Mouse (Mus musculus) neural tube, postnatal 0 days (tissue): ENCODE data around the gene Zfp296. TPM values are rescaled to one million over a fixed set of nuclear protein-coding genes. Genes with fewer than 3 reads are reported as not detected.

Source experiments
- polyA plus RNA-seq: library from polyadenylated mRNA; unstranded; fragments of >200 nt; fragmentation: Nextera tagmentation; extraction: Ambion mirVana; gene quantifications from 2 replicates; pipeline ENCODE4 v1.2.1, GENCODE M21; 2015

Zfp296 gene
- 0.15 TPM in 1 of 2 replicates, not detected in the other for polyA plus RNA-seq

GRCm38 (mm10) chr7:19577141-19577852, at the start of gene Zfp296, which contains the start of gene Gemin7:
TSS of gene Zfp296 (plus strand) at chr7:19577287.
TSS of gene Gemin7 (minus strand) at chr7:19577595.

GRCm38 (mm10) chr7:19562643-19563410, 14.3 kb upstream of the Zfp296 start, which contains the start of gene Ppp1r37:
TSS of gene Ppp1r37 (minus strand) at chr7:19563076.

GRCm38 (mm10) chr7:19603849-19604605, 26.9 kb downstream of the Zfp296 start, which contains the start of gene Clasrp:
TSS of gene Clasrp (minus strand) at chr7:19604486.

GRCm38 (mm10) chr7:19629361-19629734, 52.3 kb downstream of the Zfp296 start, which contains the start of gene Relb:
TSS of gene Relb (minus strand) at chr7:19629438.

Other genes with a start within 250 kb of the Zfp296 start
- 72.6 and 76.5 TPM in 2 replicates for gene Ercc1, start 232.5 kb upstream of the Zfp296 start, polyA plus RNA-seq
- 19.8 and 23.3 TPM in 2 replicates for gene Cd3eap, start 217.8 kb upstream of the Zfp296 start, polyA plus RNA-seq
- 1.0 and 1.2 TPM in 2 replicates for gene Ppp1r13l, start 217.5 kb upstream of the Zfp296 start, polyA plus RNA-seq
- 13.1 and 15.2 TPM in 2 replicates for gene Ercc2, start 195.3 kb upstream of the Zfp296 start, polyA plus RNA-seq
- 1.0 and 1.9 TPM in 2 replicates for gene Klc3, start 173.2 kb upstream of the Zfp296 start, polyA plus RNA-seq
- gene Ckm, start 172.5 kb upstream of the Zfp296 start, polyA plus RNA-seq, result 5.1 and 5.3 TPM in 2 replicates
- gene Mark4, start 118.5 kb upstream of the Zfp296 start, polyA plus RNA-seq, result 20.9 and 23.9 TPM in 2 replicates
- 3.6 and 3.9 TPM in 2 replicates for gene Exoc3l2, start 114.0 kb upstream of the Zfp296 start, polyA plus RNA-seq
- 4.4 and 5.5 TPM in 2 replicates for gene Bloc1s3, start 68.9 kb upstream of the Zfp296 start, polyA plus RNA-seq
- 36.9 and 39.7 TPM in 2 replicates for gene Trappc6a, start 68.9 kb upstream of the Zfp296 start, polyA plus RNA-seq
- 1.4 and 2.5 TPM in 2 replicates for gene Nkpd1, start 59.4 kb upstream of the Zfp296 start, polyA plus RNA-seq
- gene Ppp1r37, start 14.2 kb upstream of the Zfp296 start, polyA plus RNA-seq, result 40.4 and 42.7 TPM in 2 replicates
- 160 and 163 TPM in 2 replicates for gene Gemin7, start 308 bp downstream of the Zfp296 start, polyA plus RNA-seq
- gene Clasrp, start 27.2 kb downstream of the Zfp296 start, polyA plus RNA-seq, result 58.6 and 67.4 TPM in 2 replicates
- gene Relb, start 52.2 kb downstream of the Zfp296 start, polyA plus RNA-seq, result 8.2 and 9.2 TPM in 2 replicates
- gene Clptm1, start 87.7 kb downstream of the Zfp296 start, polyA plus RNA-seq, result 168 and 169 TPM in 2 replicates
- gene Apoc2, start 100.7 kb downstream of the Zfp296 start, polyA plus RNA-seq, result 0.68 and 1.0 TPM in 2 replicates
- not detected in 2 replicates for gene Gm44805, start 104.1 kb downstream of the Zfp296 start, polyA plus RNA-seq
- gene Apoc4, start 104.2 kb downstream of the Zfp296 start, polyA plus RNA-seq, result not detected in 2 replicates
- gene Apoc1, start 115.4 kb downstream of the Zfp296 start, polyA plus RNA-seq, result 20.8 and 34.8 TPM in 2 replicates
- gene Apoe, start 121.9 kb downstream of the Zfp296 start, polyA plus RNA-seq, result 4,011 and 4,143 TPM in 2 replicates
- gene Tomm40, start 138.2 kb downstream of the Zfp296 start, polyA plus RNA-seq, result 179 and 192 TPM in 2 replicates
- 52.6 and 57.8 TPM in 2 replicates for gene Nectin2, start 173.2 kb downstream of the Zfp296 start, polyA plus RNA-seq
- gene Bcam, start 193.7 kb downstream of the Zfp296 start, polyA plus RNA-seq, result 38.7 and 44.4 TPM in 2 replicates
- 0.68 and 0.80 TPM in 2 replicates for gene Cblc, start 219.5 kb downstream of the Zfp296 start, polyA plus RNA-seq
- 0.94 and 1.2 TPM in 2 replicates for gene Bcl3, start 245.5 kb downstream of the Zfp296 start, polyA plus RNA-seq